Mouse (Mus musculus) lung, adult 2 months (tissue): ENCODE measurements around the gene Pah. TPM values are rescaled to one million over a fixed set of nuclear protein-coding genes. Genes with fewer than 3 reads are reported as not detected.

ENCODE experiments used
- DNase-seq: peaks from one replicate; pipeline ENCODE4 v3.0.0; 2022
- H3K4me1 ChIP-seq: fragments of 200-500 bp; 2 replicates; pipeline ENCODE4 v1.6.1; 2011; ENCODE audit warnings: low read length; ENCODE audit not compliant: control insufficient read depth, insufficient read depth
- H3K4me3 ChIP-seq: fragments of 200-500 bp; replicated peaks from 2 replicates; pipeline ENCODE3; 2011; ENCODE audit warnings: low read depth, mild to moderate bottlenecking, control low read depth, low read length; ENCODE audit errors: extremely low read depth
- CTCF ChIP-seq: fragments of 200-500 bp; IDR thresholded peaks from 2 replicates; pipeline ENCODE4 v1.5.1; 2011; ENCODE audit warnings: mild to moderate bottlenecking, low read length, control low read depth; ENCODE audit not compliant: insufficient read depth
- POLR2A ChIP-seq: fragments of 200-500 bp; IDR thresholded peaks from 2 replicates; pipeline ENCODE4 v1.6.1; 2011; ENCODE audit warnings: low read depth, mild to moderate bottlenecking, control low read depth, low read length, borderline replicate concordance; ENCODE audit errors: extremely low read depth
- WGBS: fragments of 180-500 bp; shearing (Covaris S2); methylation state at CpG from one replicate; pipeline ENCODE4 v1.1.7; 2018; 5-methylcytosine and 5-hydroxymethylcytosine counted together
- polyA plus RNA-seq: library from polyadenylated mRNA; depleted of rRNA; stranded (reverse); fragments of >200 nt; gene quantifications from 2 replicates; pipeline ENCODE4 v1.2.3, GENCODE M21; 2012

Pah gene
- polyA plus RNA-seq, 1 experiment = 0.25 TPM

- peak; percentile 19 for DNase-seq
- TF ChIP-seq CTCF (peak; percentile 66), POLR2A (no peak)
- Histone ChIP-seq H3K4me1 (no peaks in the 10 kb centered on the region), H3K4me3 (no peak overlapping the region)
- WGBS = 2% methylated on average over 10 of the region's 10 CpGs
Measured at GRCm38 (mm10) chr10:87503946-87504345, 17.6 kb upstream of the Pah start.

GRCm38 (mm10) chr10:87508581-87508980, 13.0 kb upstream of the Pah start:
- no peak for DNase-seq
- no peak overlapping the region for H3K4me3 ChIP-seq
- H3K4me1 ChIP-seq = no peaks in the 10 kb centered on the region
- 68% methylated on average over 4 of the region's 4 CpGs for WGBS
- TF ChIP-seq POLR2A (no peak), CTCF (no peak)

- DNase-seq = no peak
- no peak overlapping the region for H3K4me3 ChIP-seq
- no peaks in the 10 kb centered on the region for H3K4me1 ChIP-seq
- TF ChIP-seq CTCF (no peak), POLR2A (no peak)
Measured at GRCm38 (mm10) chr10:87513052-87513451, 8.5 kb upstream of the Pah start.

GRCm38 (mm10) chr10:87518585-87518984, 3.0 kb upstream of the Pah start:
- WGBS = 72% methylated on average over 2 of the region's 2 CpGs
- no peak for TF ChIP-seq POLR2A
- no peak for TF ChIP-seq CTCF
- no peaks in the 10 kb centered on the region for H3K4me1 ChIP-seq
- no peak overlapping the region for H3K4me3 ChIP-seq
- DNase-seq = no peak

- no peak for TF ChIP-seq POLR2A
- TF ChIP-seq CTCF = no peak
- WGBS = 64% methylated on average over 4 of the region's 4 CpGs
- DNase-seq = no peak
- H3K4me1 ChIP-seq = no peaks in the 10 kb centered on the region
- H3K4me3 ChIP-seq = no peak overlapping the region
Measured at GRCm38 (mm10) chr10:87520401-87521116, 1.0 kb upstream of the Pah start.

GRCm38 (mm10) chr10:87534172-87534571, 12.6 kb downstream of the Pah start:
- 76% methylated on average over 1 of the region's 1 CpGs for WGBS
- Histone ChIP-seq H3K4me3 (no peak overlapping the region), H3K4me1 (no peaks in the 10 kb centered on the region)
- no peak for TF ChIP-seq POLR2A
- no peak for TF ChIP-seq CTCF
- no peak for DNase-seq

DNA sequence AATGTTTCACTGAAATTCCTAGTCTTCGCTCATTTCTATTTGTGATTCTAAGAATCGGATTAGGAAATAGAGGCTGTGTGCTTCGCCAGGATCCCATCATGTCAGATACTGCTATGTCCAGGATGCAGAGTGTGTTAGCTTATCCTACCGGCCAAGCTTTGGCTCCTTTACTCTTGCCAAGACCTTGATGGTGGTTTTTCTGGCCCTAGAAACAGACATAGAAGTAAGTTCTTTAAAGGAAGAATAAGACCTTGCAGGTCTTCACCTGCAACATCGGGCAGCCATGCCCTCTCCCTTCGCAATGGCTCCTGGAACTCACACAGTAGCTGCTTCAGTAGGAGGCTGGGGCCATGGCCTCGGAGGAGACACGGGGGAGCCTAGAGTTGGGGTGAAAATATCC, 24.2 kb downstream of the Pah start:
- no peak for DNase-seq
- Histone ChIP-seq H3K4me1 (no peaks in the 10 kb centered on the region), H3K4me3 (no peak overlapping the region)
- no peak for TF ChIP-seq POLR2A
- no peak for TF ChIP-seq CTCF
- WGBS = 78% methylated on average over 8 of the region's 8 CpGs

DNA sequence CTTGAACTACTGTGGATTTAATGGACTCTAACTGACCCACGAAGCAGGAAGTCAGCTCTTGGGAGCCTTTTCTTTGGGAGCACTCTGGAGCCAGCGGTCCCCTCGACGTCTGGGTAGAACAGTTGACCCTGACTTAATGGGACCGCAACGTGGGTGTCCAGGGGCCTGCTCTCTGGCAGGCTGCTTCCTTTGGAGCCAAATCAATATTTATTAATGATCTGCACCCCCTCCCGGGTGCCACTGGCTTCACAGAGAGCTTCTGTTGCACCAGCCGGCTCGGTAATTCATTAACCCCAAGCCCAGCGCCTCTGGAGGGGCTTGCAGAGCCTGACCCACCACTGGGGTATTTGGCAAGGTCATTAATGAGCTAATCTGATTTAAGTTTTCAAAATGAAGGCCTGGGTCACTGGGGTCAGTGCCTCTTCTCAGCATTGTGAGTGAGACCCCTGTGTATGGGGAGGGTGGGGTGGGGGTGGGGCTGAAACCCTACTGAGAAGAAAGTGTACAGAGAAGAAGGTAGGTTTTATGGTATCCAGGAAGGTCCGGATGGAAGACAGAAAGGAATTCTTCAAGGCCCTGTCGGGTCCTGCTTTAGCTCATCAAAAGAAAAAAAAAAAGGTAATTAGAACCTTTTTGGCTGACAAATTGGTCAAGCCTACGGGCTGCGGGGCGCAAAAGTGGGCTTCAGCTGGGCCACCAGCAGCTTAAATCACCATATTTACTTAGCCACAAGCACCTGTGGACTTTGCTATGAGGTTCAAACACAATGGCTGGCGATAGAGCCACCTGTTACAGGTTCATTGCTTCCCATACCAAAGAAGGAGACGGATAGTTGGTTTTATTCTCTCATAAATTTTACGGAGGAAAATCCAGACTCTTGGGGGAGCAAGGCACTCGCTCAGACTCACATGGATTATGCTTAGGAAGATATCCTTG, 25.0 kb downstream of the Pah start:
- H3K4me1 ChIP-seq = no peaks in the 10 kb centered on the region
- 58% methylated on average over 19 of the region's 19 CpGs for WGBS
- DNase-seq = no peak

DNA sequence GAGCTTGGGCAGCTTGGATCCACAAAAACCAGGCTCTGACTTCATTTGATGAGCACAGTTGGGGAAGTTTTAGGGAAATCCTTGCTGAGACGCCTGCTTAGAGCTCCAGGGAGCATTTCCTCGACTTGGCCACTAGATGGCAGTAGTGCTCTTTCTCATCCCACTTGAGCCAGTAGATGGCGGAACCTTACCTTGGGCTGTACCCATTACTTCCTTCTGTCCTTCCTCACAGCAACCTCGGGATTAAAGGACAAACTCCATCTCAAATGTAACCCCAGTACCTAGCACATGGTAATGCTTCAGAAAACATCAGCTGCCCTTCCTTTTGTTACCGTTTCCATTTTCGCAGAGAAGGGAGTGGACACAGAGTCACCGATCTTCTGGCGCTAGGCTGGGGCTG, 31.1 kb downstream of the Pah start:
- TF ChIP-seq CTCF = peak; percentile 98
- TF ChIP-seq POLR2A = no peak

More for the DNA sequence above, 25.0 kb downstream of the Pah start:
- no peak for TF ChIP-seq POLR2A
- TF ChIP-seq CTCF = no peak
- H3K4me3 ChIP-seq = no peak overlapping the region

More for the DNA sequence above, 31.1 kb downstream of the Pah start:
- H3K4me3 ChIP-seq = no peak overlapping the region
- no peaks in the 10 kb centered on the region for H3K4me1 ChIP-seq
- peak; percentile 20 for DNase-seq
- 34% methylated on average over 8 of the region's 8 CpGs for WGBS
